In genomic region chr2:76895327-76895726, GRCm38 (mm10) we compare ENCODE assay signal across 18 mouse cellular contexts.
DNase-seq lines count a peak whose midpoint lies in the region; TF ChIP-seq lines count a peak whose summit lies in the region.
"Had no signal": no experiment of that assay in that cellular context is flagged by ENCODE, and none has a peak within 500 bp of the region (broad histone marks: within the 10 kb centered on the region; RNA-seq: fewer than 3 reads in every experiment).

No protein-coding gene starts in this region.

- H3K27me3 ChIP-seq in heart, adult 2 months (ENCODE audit: control insufficient read depth, insufficient read depth, low read length): no peaks in the 10 kb centered on the region
- no peaks in the 10 kb centered on the region for H3K27me3 ChIP-seq in myocyte (ENCODE audit: control insufficient read depth, insufficient read depth, insufficient read length)
- H3K27me3 ChIP-seq: CH12.LX had no signal

- TF ChIP-seq POLR2A in heart, adult 2 months (IDR thresholded peaks at IDR 0.05; ENCODE audit: insufficient read depth, low read depth, low read length): no peak; the same call in none of the 2 replicates
- no peak for TF ChIP-seq POLR2A in myocyte (IDR thresholded peaks at IDR 0.05; ENCODE audit: insufficient read length, low read depth)

- TF ChIP-seq EP300 in heart, adult 2 months (IDR thresholded peaks at IDR 0.05; ENCODE audit: insufficient read depth, low read depth, low read length): no peak

- no peak overlapping the region for H3K9ac ChIP-seq in heart, adult 2 months (ENCODE audit: low read depth, low read length)

- no peaks in the 10 kb centered on the region for H3K79me2 ChIP-seq in heart, adult 2 months (replicated peaks; ENCODE audit: control insufficient read depth, insufficient read depth, low read length)
- H3K79me2 ChIP-seq in myocyte (ENCODE audit: control insufficient read depth, insufficient read depth): no peaks in the 10 kb centered on the region

- no peaks in the 10 kb centered on the region for H3K4me1 ChIP-seq in heart, adult 2 months (ENCODE audit: control insufficient read depth, insufficient read depth, low read length)

- H3K4me3 ChIP-seq in gastrocnemius, adult 2 months: no peak overlapping the region
- H3K4me3 ChIP-seq in heart, adult 2 months: no peak overlapping the region
- no peak overlapping the region for H3K4me3 ChIP-seq in myocyte

- intact Hi-C loops in gastrocnemius, adult 2 months (cut with DNase I): no loop called here
- intact Hi-C loops in heart, adult 2 months (cut with DNase I): no loop called here

- 78% methylated on average over 4 of the region's 4 CpGs for WGBS in heart, adult 2 months

- peak overlapping the region; percentile 62; the same call in 1 of the 2 replicates for H3K27ac ChIP-seq in gastrocnemius, adult 2 months
- no peak overlapping the region for H3K27ac ChIP-seq in heart, adult 2 months

- no peak for TF ChIP-seq CTCF in gastrocnemius, adult 2 months (IDR thresholded peaks at IDR 0.05)
- TF ChIP-seq CTCF in heart, adult 2 months (IDR thresholded peaks at IDR 0.05): no peak

- H3K4me2 ChIP-seq in myocyte (ENCODE audit: low read depth): no peak overlapping the region

- H3K36me3 ChIP-seq in heart, adult 2 months (ENCODE audit: control insufficient read depth, insufficient read depth, low read length): peaks cover 46% of the 10 kb centered on the region
- H3K36me3 ChIP-seq in myocyte (ENCODE audit: control insufficient read depth, insufficient read depth): peaks cover 59% of the 10 kb centered on the region
- H3K36me3 ChIP-seq: G1E had no signal

- H3ac ChIP-seq in myocyte (ENCODE audit: control insufficient read depth, insufficient read length): no peak overlapping the region

- DNase-seq in gastrocnemius, adult 2 months: no peak
- no peak for DNase-seq in gastrocnemius, postnatal 10 days
- peak; percentile 69 for DNase-seq in heart, adult 11 months
- DNase-seq in heart, adult 2 months: no peak
- no peak for DNase-seq in kidney, adult 9 months
- DNase-seq: adrenal gland, adult 2 months; adrenal gland, adult 8-10 months; adrenal gland, postnatal 10 days; adrenal gland, postnatal 14 days; adrenal gland, postnatal 25 days; adrenal gland, postnatal 36 days; B cell, adult 2 months; cerebellum, adult 11 months; cerebellum, adult 11-12 months; cerebellum, adult 18-20 months had no signal

TF ChIP-seq in myocyte, 11 proteins besides CTCF, POLR2A, EP300 and RAD21:
- TF ChIP-seq POLR2AphosphoS2 (IDR thresholded peaks at IDR 0.05; ENCODE audit: insufficient read length, low read depth): peak; percentile 81
- TF ChIP-seq TCF3 (IDR thresholded peaks at IDR 0.05; ENCODE audit: insufficient read length, low read depth): no peak
